Mouse (Mus musculus) intestine, embryonic 14.5 days (tissue): ENCODE measurements around the gene Serbp1. TPM values are rescaled to one million over a fixed set of nuclear protein-coding genes. Genes with fewer than 3 reads are reported as not detected.
"Not testable (repeated sequence)": the region's sequence is repeated elsewhere in the genome, so short reads cannot be mapped to it uniquely, and the experiment has no call there.

ENCODE experiments used
- ATAC-seq: fragments of 200-750 bp; cut with Nextera tagmentation; replicated peaks from 2 replicates; pipeline ENCODE4 v1.8.0; 2017; ENCODE audit warnings: low read depth, moderate number of reproducible peaks, moderate TSS enrichment, moderate library complexity; ENCODE audit not compliant: low FRiP score, low TSS enrichment
- DNase-seq: peaks from one replicate; pipeline ENCODE4 v3.0.0-alpha.2; 2018; ENCODE audit warnings: low spot score
- H3K27ac ChIP-seq: fragments of 300-500 bp; sonication (generic); 2 replicates; pipeline ENCODE4 v1.5.1; 2014; ENCODE audit warnings: low read depth, mild to moderate bottlenecking, control low read depth
- H3K27me3 ChIP-seq: fragments of 300-500 bp; sonication (generic); replicated peaks from 2 replicates; pipeline ENCODE4 v1.6.1; 2014; ENCODE audit warnings: low read length, control low read depth; ENCODE audit not compliant: control insufficient read depth, insufficient read depth
- H3K36me3 ChIP-seq: fragments of 300-500 bp; sonication (generic); 2 replicates; pipeline ENCODE4 v1.6.1; 2014; ENCODE audit warnings: low read length, control low read depth; ENCODE audit not compliant: control insufficient read depth, insufficient read depth
- H3K4me1 ChIP-seq: fragments of 300-500 bp; sonication (generic); replicated peaks from 2 replicates; pipeline ENCODE4 v1.6.1; 2014; ENCODE audit warnings: low read length, control low read depth, mixed read lengths; ENCODE audit not compliant: control insufficient read depth, insufficient read depth
- H3K4me2 ChIP-seq: fragments of 300-500 bp; sonication (generic); 2 replicates; pipeline ENCODE4 v1.6.1; 2014; ENCODE audit warnings: low read length
- H3K4me3 ChIP-seq: fragments of 300-500 bp; sonication (generic); 2 replicates; pipeline ENCODE4 v1.5.1; 2014; ENCODE audit warnings: low read depth, low read length, control low read depth, mixed read lengths
- H3K9ac ChIP-seq: fragments of 300-500 bp; sonication (generic); 2 replicates; pipeline ENCODE4 v1.6.1; 2014; ENCODE audit warnings: mild to moderate bottlenecking, low read length
- H3K9me3 ChIP-seq: fragments of 300-500 bp; sonication (generic); 2 replicates; pipeline ENCODE4 v1.6.1; 2016; ENCODE audit warnings: low read length, control low read depth; ENCODE audit not compliant: control insufficient read depth
- WGBS: fragments of 180-500 bp; shearing (Covaris S2); extraction: QIAGEN DNeasy Blood & Tissue Kit; methylation state at CpG from one replicate; pipeline ENCODE4 v1.1.7; 2014; 5-methylcytosine and 5-hydroxymethylcytosine counted together
- polyA plus RNA-seq: library from polyadenylated mRNA; unstranded; fragments of >200 nt; fragmentation: Nextera tagmentation; extraction: Ambion mirVana; gene quantifications from 2 replicates; pipeline ENCODE4 v1.2.1, GENCODE M21; 2014

Serbp1 gene
- polyA plus RNA-seq, 1 experiment from 2014 or later = 459 TPM

DNA sequence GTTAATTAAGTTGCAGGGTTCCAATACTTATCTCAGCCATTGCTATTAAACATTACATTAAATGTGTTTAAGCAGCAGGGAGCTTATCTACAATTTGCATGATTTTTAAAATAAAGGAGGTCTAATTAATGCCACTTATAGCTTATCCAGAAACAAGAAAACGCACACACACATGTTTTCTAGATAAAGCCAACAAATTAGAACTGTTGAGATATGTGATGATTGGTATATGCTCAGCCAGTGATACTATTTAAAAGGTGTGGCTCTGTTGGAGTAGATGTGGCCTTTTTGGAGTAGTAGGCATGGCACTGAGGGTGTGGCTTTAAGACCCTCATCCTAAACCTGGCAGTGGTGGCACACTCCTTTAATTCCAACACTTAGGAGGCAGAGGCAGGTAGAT, 25.6 kb upstream of the Serbp1 start:
- no peak for ATAC-seq
- no peaks in the 10 kb centered on the region for H3K36me3 ChIP-seq

DNA sequence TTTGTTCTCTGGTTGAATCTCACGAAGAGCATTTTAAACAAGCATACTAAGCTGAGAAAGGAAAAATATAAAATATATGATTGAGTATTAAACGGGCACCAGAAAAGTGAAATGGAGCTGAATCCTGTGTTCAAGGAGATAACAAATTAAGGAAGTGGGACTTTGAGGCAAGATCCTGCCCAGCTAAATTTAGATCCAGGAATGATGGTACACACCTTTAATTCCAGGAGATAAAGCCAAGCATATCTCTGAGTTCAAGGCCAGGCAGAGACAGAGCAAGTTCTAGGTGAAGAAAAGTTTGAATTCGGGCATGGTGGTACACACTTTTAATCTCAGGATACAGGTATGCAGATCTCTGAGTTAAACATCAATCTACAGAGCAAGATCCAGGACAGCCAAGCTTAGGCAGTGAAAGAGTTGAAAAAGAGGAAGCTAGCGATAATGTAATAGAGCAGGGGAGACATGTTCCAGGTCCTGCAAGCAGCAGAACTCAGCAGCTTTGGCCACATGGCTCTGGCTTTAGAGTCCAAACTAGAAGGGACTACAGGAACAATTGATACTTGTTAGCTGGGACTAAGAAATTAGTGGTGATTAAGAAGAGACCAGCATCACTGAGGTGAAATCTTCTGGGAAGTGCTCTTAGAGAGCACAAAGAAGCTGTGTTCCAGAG, 24.4 kb upstream of the Serbp1 start:
- no peaks in the 10 kb centered on the region for H3K9me3 ChIP-seq
- H3K4me1 ChIP-seq = no peaks in the 10 kb centered on the region
- no peak for ATAC-seq
- H3K36me3 ChIP-seq = no peaks in the 10 kb centered on the region
- H3K9ac ChIP-seq = no peak overlapping the region
- no peak overlapping the region for H3K27ac ChIP-seq
- no peak overlapping the region for H3K4me3 ChIP-seq
- 89% methylated on average over 4 of the region's 4 CpGs for WGBS
- no peaks in the 10 kb centered on the region for H3K27me3 ChIP-seq
- no peak for DNase-seq
- no peak overlapping the region for H3K4me2 ChIP-seq

More for the DNA sequence above, 25.6 kb upstream of the Serbp1 start:
- H3K9ac ChIP-seq = no peak overlapping the region
- 85% methylated on average over 1 of the region's 1 CpGs for WGBS
- H3K4me2 ChIP-seq = no peak overlapping the region
- no peaks in the 10 kb centered on the region for H3K9me3 ChIP-seq
- H3K27ac ChIP-seq = no peak overlapping the region
- no peak overlapping the region for H3K4me3 ChIP-seq
- H3K4me1 ChIP-seq = no peaks in the 10 kb centered on the region
- no peaks in the 10 kb centered on the region for H3K27me3 ChIP-seq
- DNase-seq = no peak

DNA sequence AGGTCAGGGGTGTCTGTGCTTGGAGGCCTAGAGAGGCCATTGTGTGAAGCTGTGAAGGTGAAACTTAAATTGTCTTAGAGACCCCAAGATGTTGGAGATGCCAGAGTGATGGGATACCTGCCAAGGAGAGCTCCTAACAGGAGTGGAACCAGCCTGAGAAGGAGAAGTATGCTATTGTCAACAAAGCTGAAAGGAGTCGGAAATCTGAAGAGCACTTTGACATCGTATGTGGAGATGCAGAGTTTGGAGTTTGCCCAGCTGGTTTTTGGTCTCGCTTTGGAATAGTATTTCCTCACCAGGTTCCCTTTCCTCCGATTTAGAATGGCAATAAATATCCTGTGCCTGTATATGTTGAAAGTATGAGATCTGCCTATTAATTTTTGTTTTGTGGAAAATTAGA, 20.6 kb upstream of the Serbp1 start:
- Histone ChIP-seq H3K4me3 (no peak overlapping the region), H3K9ac (no peak overlapping the region), H3K27me3 (no peaks in the 10 kb centered on the region), H3K4me2 (no peak overlapping the region), H3K9me3 (no peaks in the 10 kb centered on the region), H3K36me3 (no peaks in the 10 kb centered on the region), H3K4me1 (no peaks in the 10 kb centered on the region), H3K27ac (no peak overlapping the region)
- WGBS = 73% methylated on average over 4 of the region's 4 CpGs
- DNase-seq = no peak
- no peak for ATAC-seq

DNA sequence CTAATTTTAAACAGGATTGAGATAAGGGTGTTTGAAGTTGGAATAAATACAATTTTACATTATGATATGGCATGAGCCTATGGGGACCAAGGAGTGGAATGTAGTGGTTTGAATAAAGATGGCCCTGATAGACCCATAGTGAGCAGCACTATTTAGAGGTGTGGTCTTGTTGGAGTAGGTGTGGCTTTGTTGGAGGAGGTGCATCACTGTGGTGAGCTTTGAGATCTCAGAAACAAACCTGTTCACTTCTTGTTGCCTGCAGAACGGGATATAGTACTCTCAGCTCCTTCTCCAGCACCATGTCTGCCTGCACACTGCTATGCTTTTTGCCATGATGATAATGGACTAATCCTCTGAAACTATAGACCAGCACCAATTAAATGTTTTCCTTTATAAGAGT, 20.1 kb upstream of the Serbp1 start:
- H3K27me3 ChIP-seq = no peaks in the 10 kb centered on the region
- H3K4me3 ChIP-seq = no peak overlapping the region
- no peak for ATAC-seq
- H3K9ac ChIP-seq = no peak overlapping the region
- H3K9me3 ChIP-seq = no peaks in the 10 kb centered on the region
- 84% methylated on average over 1 of the region's 1 CpGs for WGBS
- no peaks in the 10 kb centered on the region for H3K4me1 ChIP-seq
- H3K4me2 ChIP-seq = no peak overlapping the region
- H3K36me3 ChIP-seq = no peaks in the 10 kb centered on the region
- DNase-seq = no peak
- H3K27ac ChIP-seq = no peak overlapping the region

DNA sequence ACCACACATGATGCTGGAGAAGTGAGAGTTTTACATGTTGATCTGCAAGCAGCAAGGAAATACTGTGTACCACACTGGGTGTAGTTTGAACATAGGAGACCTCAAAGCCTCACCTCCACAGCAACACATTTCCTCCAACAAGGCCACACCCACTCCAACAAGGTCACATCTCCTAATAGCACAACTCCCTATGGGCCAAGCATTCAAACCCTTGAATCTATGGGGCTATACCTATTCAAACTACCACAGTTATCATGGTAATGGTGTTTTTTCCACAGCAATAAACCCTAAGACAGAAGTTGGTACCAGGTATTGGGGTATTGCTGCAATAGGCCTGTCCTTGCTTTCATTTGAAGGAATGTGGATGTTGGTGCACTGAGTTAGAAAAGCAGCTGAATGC, 19.4 kb upstream of the Serbp1 start:
- Histone ChIP-seq H3K27me3 (no peaks in the 10 kb centered on the region), H3K36me3 (no peaks in the 10 kb centered on the region), H3K4me3 (no peak overlapping the region), H3K27ac (no peak overlapping the region), H3K9ac (no peak overlapping the region), H3K4me2 (no peak overlapping the region), H3K9me3 (no peaks in the 10 kb centered on the region), H3K4me1 (no peaks in the 10 kb centered on the region)
- DNase-seq (no peak), ATAC-seq (no peak)

DNA sequence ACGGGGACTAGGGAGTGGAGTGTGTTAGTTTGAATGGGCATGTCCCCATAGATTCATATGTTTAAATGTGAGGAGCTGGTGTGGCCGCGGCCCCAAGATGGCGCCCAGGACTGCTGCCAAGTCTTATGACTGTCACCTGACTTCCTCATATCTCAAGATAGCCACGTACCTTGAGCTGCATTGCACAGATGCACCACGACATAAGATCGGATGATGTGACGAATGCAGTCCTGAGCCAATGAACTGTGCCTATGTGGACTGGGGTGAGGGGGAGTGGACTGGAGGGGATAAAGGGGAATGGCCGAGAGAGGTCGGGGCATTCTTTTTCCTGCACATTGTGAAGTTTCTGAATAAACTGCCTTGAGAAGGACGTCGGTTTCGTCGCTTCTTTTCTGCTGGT, 18.0 kb upstream of the Serbp1 start:
- not testable (repeated sequence) for H3K27ac ChIP-seq, H3K9me3 ChIP-seq, H3K9ac ChIP-seq, ATAC-seq, H3K27me3 ChIP-seq, H3K36me3 ChIP-seq, H3K4me3 ChIP-seq, H3K4me1 ChIP-seq, DNase-seq, H3K4me2 ChIP-seq
- 89% methylated on average over 14 of the region's 14 CpGs for whole genome bisulfite sequencing

DNA sequence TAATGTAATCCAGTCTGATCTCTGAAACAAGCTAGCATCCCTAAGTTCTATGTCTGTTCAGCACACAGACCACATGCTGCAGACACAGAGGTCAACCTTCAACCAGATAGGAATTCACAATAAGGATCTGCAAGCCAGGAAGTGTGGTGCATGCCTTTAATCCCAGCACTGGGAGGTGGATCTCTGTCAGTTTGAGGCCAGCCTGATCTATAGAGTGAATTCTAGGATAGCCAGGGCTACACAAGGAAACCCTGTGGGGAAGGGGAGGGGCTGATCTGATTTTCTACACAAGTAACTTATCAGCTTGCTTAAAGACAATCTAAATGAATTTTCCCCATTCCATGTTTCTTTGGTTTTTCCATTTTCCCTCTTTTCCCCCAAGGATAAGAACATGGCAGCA, 17.2 kb upstream of the Serbp1 start:
- Histone ChIP-seq H3K4me3 (no peak overlapping the region), H3K27me3 (no peaks in the 10 kb centered on the region), H3K9ac (no peak overlapping the region), H3K9me3 (no peaks in the 10 kb centered on the region), H3K4me2 (no peak overlapping the region), H3K36me3 (no peaks in the 10 kb centered on the region), H3K4me1 (no peaks in the 10 kb centered on the region), H3K27ac (no peak overlapping the region)
- ATAC-seq = no peak
- DNase-seq = no peak

DNA sequence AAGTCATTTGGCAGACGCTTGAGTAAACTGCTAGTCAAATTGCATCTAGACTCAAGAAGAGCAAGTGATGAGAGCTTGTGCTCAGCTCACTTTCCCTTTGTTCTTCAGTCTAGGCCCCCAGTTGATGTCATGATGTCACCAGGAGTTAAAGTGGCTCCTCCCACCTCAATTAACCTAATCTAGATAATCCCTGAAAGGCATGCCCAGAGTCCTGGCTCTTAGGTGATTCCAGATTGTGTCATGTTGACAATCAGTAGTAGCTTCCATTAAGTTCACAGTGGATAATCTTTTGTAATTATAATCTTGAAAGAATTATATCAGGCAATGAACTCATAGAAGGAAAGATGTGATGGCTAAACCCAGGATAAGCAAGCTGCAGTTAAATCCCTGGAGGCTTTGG, 14.9 kb upstream of the Serbp1 start:
- Histone ChIP-seq H3K27me3 (no peaks in the 10 kb centered on the region), H3K4me3 (no peak overlapping the region), H3K9me3 (no peaks in the 10 kb centered on the region), H3K9ac (no peak overlapping the region), H3K36me3 (no peaks in the 10 kb centered on the region), H3K4me2 (no peak overlapping the region), H3K4me1 (no peaks in the 10 kb centered on the region), H3K27ac (no peak overlapping the region)
- WGBS = 78% methylated on average over 1 of the region's 1 CpGs
- DNase-seq = no peak
- no peak for ATAC-seq

DNA sequence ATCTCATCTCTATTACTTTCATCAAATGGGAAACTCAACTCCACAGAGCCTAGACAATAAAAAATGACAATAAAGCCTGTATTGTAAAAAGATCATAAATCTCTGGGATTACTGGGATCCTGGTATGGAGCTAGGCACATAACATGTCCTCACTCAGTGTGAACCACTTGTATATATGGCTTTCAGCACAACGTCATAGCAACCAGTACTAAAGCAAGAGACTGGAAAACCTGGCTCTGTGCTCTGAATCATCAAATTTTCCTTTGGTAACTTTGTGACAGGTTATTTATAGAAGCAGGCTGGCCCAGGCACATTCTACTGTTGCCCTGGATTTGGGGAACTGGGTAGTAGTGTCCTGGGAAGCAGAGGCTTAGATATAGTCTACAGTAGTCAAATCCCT, 14.5 kb upstream of the Serbp1 start:
- H3K9me3 ChIP-seq = no peaks in the 10 kb centered on the region
- ATAC-seq (no peak), DNase-seq (no peak)
- H3K27me3 ChIP-seq = no peaks in the 10 kb centered on the region
- H3K27ac ChIP-seq = no peak overlapping the region
- no peak overlapping the region for H3K9ac ChIP-seq
- WGBS = 57% methylated on average over 1 of the region's 1 CpGs
- H3K4me1 ChIP-seq = peaks cover 1% of the 10 kb centered on the region; the same call in 1 of the 2 replicates
- no peaks in the 10 kb centered on the region for H3K36me3 ChIP-seq
- no peak overlapping the region for H3K4me2 ChIP-seq
- H3K4me3 ChIP-seq = no peak overlapping the region
